Mouse (Mus musculus) small intestine, adult 2 months (tissue): ENCODE data around the gene Mlip.

Experiments
- CTCF ChIP-seq: fragments of 200-500 bp; IDR thresholded peaks from 2 replicates; pipeline ENCODE4 v1.5.1; 2012; ENCODE audit warnings: low read depth, mild to moderate bottlenecking, control low read depth, inconsistent platforms, low read length, moderate library complexity, mixed read lengths; ENCODE audit not compliant: insufficient replicate concordance, insufficient read length; ENCODE audit errors: extremely low read depth
- POLR2A ChIP-seq: fragments of 200-500 bp; IDR thresholded peaks from 2 replicates; pipeline ENCODE4 v1.6.1; 2012; ENCODE audit warnings: low read depth, mild to moderate bottlenecking, control low read depth, inconsistent platforms, low read length, moderate library complexity

- no peak for TF ChIP-seq POLR2A
- no peak for TF ChIP-seq CTCF
These were observed 255.9 kb downstream of the Mlip start for GRCm38 (mm10) chr9:77096886-77097285.
